Mouse (Mus musculus) gastrocnemius, postnatal 14 days (tissue): ENCODE data around the gene Rasl10a. TPM values are rescaled to one million over a fixed set of nuclear protein-coding genes. Genes with fewer than 3 reads are reported as not detected.
"Not testable (repeated sequence)": the region's sequence is repeated elsewhere in the genome, so short reads cannot be mapped to it uniquely, and the experiment has no call there.

ENCODE experiments used
- DNase-seq: peaks from one replicate; pipeline ENCODE4 v3.0.0; 2021; ENCODE audit warnings: mixed read lengths
- intact Hi-C: fragments of 180-260 bp; cut with DNase I; formaldehyde crosslinking; loops from one replicate; pipeline ENCODE4 v1.15.1; 2025; ENCODE audit warnings: low total_unique reads
- total RNA-seq, 2 experiments: library from RNA; stranded (reverse); gene quantifications; 2 replicates each; pipeline ENCODE4 v1.2.3; 2021

The Rasl10a gene
- total RNA-seq, 2 experiments from 2014 or later: 0.25 TPM; not detected in 1

- intact Hi-C loops: no loop called here
Measured at GRCm38 (mm10) chr11:5065056-5065821, 7.3 kb downstream of the Rasl10a start, which contains the start of gene Gas2l1. TSS of gene Gas2l1 (minus strand) at chr11:5065327.

GRCm38 (mm10) chr11:5067063-5067462 is 9.1 kb downstream of the Rasl10a start:
- intact Hi-C loops: no loop called here
- DNase-seq: no peak

More at GRCm38 (mm10) chr11:5065056-5065821, 7.3 kb downstream of the Rasl10a start, which contains the start of gene Gas2l1:
- DNase-seq: peak; percentile 92

- DNase-seq: no peak
- intact Hi-C loops: no loop called here
Measured at GRCm38 (mm10) chr11:5068126-5068971, 10.4 kb downstream of the Rasl10a start.

GRCm38 (mm10) chr11:5074882-5075281 is 17.0 kb downstream of the Rasl10a start:
- no peak for DNase-seq
- intact Hi-C loops: no loop called here

GRCm38 (mm10) chr11:5075760-5076159 is 17.8 kb downstream of the Rasl10a start:
- DNase-seq: no peak
- intact Hi-C loops: no loop called here

- intact Hi-C loops, DNase-seq: not testable (repeated sequence)
Measured at GRCm38 (mm10) chr11:5076843-5077242, 18.9 kb downstream of the Rasl10a start.

GRCm38 (mm10) chr11:5089147-5089546 is 31.2 kb downstream of the Rasl10a start:
- intact Hi-C loops: no loop called here
- no peak for DNase-seq

- intact Hi-C loops: no loop called here
- no peak for DNase-seq
Measured at GRCm38 (mm10) chr11:5091706-5092105, 33.8 kb downstream of the Rasl10a start.

GRCm38 (mm10) chr11:5095877-5096276 is 37.9 kb downstream of the Rasl10a start:
- intact Hi-C loops: no loop called here
- DNase-seq: no peak

- intact Hi-C loops: no loop called here
- no peak for DNase-seq
Measured at GRCm38 (mm10) chr11:5096480-5097020, 38.6 kb downstream of the Rasl10a start.

- intact Hi-C loops: no loop called here
- DNase-seq: no peak
Measured at GRCm38 (mm10) chr11:5098035-5098735, 40.3 kb downstream of the Rasl10a start.

GRCm38 (mm10) chr11:5098736-5099542 is 41.0 kb downstream of the Rasl10a start, which contains the start of the genes Rhbdd3 and Ewsr1:
TSS of gene Rhbdd3 (plus strand) at chr11:5098926.
TSS of gene Ewsr1 (minus strand) at chr11:5099266.
- intact Hi-C loops: no loop called here
- peak; percentile 97 for DNase-seq

- intact Hi-C loops: no loop called here
- peak; percentile 85 for DNase-seq
Measured at GRCm38 (mm10) chr11:5099576-5100183, 41.8 kb downstream of the Rasl10a start.

- intact Hi-C loops: no loop called here
Measured at GRCm38 (mm10) chr11:5100283-5100682, 42.4 kb downstream of the Rasl10a start.

GRCm38 (mm10) chr11:5100801-5101200 is 42.9 kb downstream of the Rasl10a start:
- DNase-seq: no peak
- intact Hi-C loops: no loop called here

More at GRCm38 (mm10) chr11:5100283-5100682, 42.4 kb downstream of the Rasl10a start:
- DNase-seq: no peak

- intact Hi-C loops: no loop called here
Measured at GRCm38 (mm10) chr11:5101641-5102040, 43.7 kb downstream of the Rasl10a start.

GRCm38 (mm10) chr11:5102384-5102783 is 44.5 kb downstream of the Rasl10a start:
- intact Hi-C loops: no loop called here

More at GRCm38 (mm10) chr11:5101641-5102040, 43.7 kb downstream of the Rasl10a start:
- DNase-seq: no peak

GRCm38 (mm10) chr11:5103986-5104509 is 46.1 kb downstream of the Rasl10a start:
- intact Hi-C loops: no loop called here
- DNase-seq: no peak

More at GRCm38 (mm10) chr11:5102384-5102783, 44.5 kb downstream of the Rasl10a start:
- DNase-seq: no peak
